Mouse (Mus musculus): ENCODE measurements around the gene Trim69. TPM values are rescaled to one million over a fixed set of nuclear protein-coding genes. Genes with fewer than 3 reads are reported as not detected.

Trim69 gene
- polyA plus RNA-seq, 1 experiment from 2014 or later = not detected

DNA sequence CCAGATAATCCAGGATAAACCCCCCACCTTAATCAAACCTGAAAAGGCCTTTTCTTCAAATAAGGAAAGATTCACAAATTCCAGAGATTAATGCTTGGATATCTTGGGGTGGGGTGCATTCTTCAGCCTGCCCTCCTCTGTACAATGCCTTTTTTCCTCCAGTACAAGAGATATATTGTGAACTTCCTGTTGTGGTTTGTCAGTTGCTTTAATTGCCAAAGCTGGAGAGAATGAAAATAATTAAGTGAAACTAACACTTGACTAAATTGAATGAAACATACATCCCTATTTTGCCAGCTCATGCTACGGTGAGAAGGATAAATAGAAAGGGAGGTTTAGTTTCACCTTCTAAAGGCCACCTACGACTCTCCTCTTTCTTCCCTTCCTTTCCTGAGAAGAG is 57.7 kb downstream of the Trim69 start:
- no peak overlapping the region for H3K4me2 ChIP-seq (replicated peaks; ENCODE audit: low read depth, low read length)
- no peaks in the 10 kb centered on the region for H3K9me3 ChIP-seq (ENCODE audit: control insufficient read depth, low read length)
- ATAC-seq (ENCODE audit: low FRiP score) (no peak), DNase-seq (ENCODE audit: low spot score) (no peak)
- H3K4me1 ChIP-seq (replicated peaks; ENCODE audit: control insufficient read depth, insufficient read depth, low read length) = no peaks in the 10 kb centered on the region
- WGBS = 89% methylated on average over 2 of the region's 2 CpGs
- H3K9ac ChIP-seq (ENCODE audit: low read depth, low read length) = no peak overlapping the region
- H3K27me3 ChIP-seq (ENCODE audit: control insufficient read depth, insufficient read depth, low read length) = no peaks in the 10 kb centered on the region
- no peak overlapping the region for H3K4me3 ChIP-seq (ENCODE audit: low read depth, low read length)
- H3K27ac ChIP-seq (ENCODE audit: low read depth, low read length) = no peak overlapping the region
- no peaks in the 10 kb centered on the region for H3K36me3 ChIP-seq (ENCODE audit: control insufficient read depth, insufficient read depth, low read length)

DNA sequence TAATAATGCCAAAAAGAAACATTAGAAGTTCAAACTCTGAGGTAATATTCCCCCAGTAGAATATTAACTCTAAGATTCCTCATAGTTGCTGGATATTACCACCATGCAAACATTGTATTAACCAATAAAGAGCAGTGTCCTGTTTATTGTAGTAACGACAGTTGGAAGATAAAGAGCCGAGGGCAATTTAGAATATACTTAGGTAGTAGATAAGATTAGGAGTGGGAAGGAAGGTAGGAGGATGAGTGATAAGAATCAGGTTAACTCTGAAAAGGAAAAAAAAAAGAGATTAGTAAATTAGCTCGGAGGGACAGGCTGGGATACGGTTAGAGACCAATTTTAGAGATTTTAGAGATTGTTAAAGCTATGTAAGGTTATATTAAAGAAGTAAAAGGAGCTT is 60.9 kb downstream of the Trim69 start:
- ATAC-seq (ENCODE audit: low FRiP score) (no peak), DNase-seq (ENCODE audit: low spot score) (no peak)
- Histone ChIP-seq H3K36me3 (ENCODE audit: control insufficient read depth, insufficient read depth, low read length) (no peaks in the 10 kb centered on the region), H3K9me3 (ENCODE audit: control insufficient read depth, low read length) (no peaks in the 10 kb centered on the region), H3K9ac (ENCODE audit: low read depth, low read length) (no peak overlapping the region), H3K27me3 (ENCODE audit: control insufficient read depth, insufficient read depth, low read length) (no peaks in the 10 kb centered on the region), H3K4me1 (replicated peaks; ENCODE audit: control insufficient read depth, insufficient read depth, low read length) (no peaks in the 10 kb centered on the region), H3K4me3 (ENCODE audit: low read depth, low read length) (no peak overlapping the region), H3K27ac (ENCODE audit: low read depth, low read length) (no peak overlapping the region), H3K4me2 (replicated peaks; ENCODE audit: low read depth, low read length) (no peak overlapping the region)
- 84% methylated on average over 4 of the region's 4 CpGs for WGBS

DNA sequence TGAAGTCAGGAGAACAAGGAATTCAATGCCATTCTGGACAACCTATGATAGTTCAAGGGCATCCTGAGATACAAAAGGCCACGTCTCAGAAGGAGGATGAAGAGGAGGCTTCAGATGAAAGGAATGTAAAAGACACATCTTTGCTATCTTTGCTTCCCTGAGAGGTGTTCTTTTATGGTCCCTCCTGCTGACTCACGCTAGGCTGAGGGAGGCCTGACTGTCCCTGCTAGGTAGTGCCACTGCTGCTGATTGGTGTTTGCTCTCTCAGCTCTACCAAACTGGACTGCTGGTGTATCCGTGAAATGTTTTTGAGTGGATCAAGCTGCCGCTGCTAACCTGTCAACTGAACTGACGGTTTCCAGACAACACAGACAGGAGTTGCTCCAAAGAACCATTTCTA is 61.3 kb downstream of the Trim69 start:
- H3K27me3 ChIP-seq (ENCODE audit: control insufficient read depth, insufficient read depth, low read length) = no peaks in the 10 kb centered on the region
- H3K4me3 ChIP-seq (ENCODE audit: low read depth, low read length) = no peak overlapping the region
- no peaks in the 10 kb centered on the region for H3K4me1 ChIP-seq (replicated peaks; ENCODE audit: control insufficient read depth, insufficient read depth, low read length)
- WGBS = 66% methylated on average over 5 of the region's 5 CpGs
- H3K9me3 ChIP-seq (ENCODE audit: control insufficient read depth, low read length) = no peaks in the 10 kb centered on the region
- no peaks in the 10 kb centered on the region for H3K36me3 ChIP-seq (ENCODE audit: control insufficient read depth, insufficient read depth, low read length)
- no peak overlapping the region for H3K27ac ChIP-seq (ENCODE audit: low read depth, low read length)
- no peak overlapping the region for H3K4me2 ChIP-seq (replicated peaks; ENCODE audit: low read depth, low read length)
- H3K9ac ChIP-seq (ENCODE audit: low read depth, low read length) = no peak overlapping the region
- ATAC-seq (ENCODE audit: low FRiP score) (no peak), DNase-seq (ENCODE audit: low spot score) (no peak)

DNA sequence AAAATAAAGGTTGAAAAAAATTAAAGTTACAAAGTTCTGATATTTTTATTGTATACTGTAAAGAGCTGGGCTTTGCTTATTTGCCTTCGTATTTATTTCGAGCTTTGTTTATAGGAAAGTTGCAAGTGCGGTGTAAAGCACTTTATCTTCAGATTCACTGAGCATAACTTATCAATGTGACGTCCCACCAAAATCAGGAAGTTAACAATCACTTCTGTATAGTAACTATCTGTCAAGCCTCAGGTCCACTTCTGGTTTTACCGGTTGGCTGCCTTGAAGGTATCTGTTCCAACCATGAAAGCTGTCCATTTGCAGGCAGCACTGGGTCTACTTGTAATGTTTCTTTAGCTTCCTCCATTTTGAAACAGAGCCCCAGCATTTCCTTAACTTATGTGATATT is 61.8 kb downstream of the Trim69 start:
- 94% methylated on average over 5 of the region's 5 CpGs for WGBS
- no peaks in the 10 kb centered on the region for H3K36me3 ChIP-seq (ENCODE audit: control insufficient read depth, insufficient read depth, low read length)
- H3K4me2 ChIP-seq (replicated peaks; ENCODE audit: low read depth, low read length) = no peak overlapping the region
- DNase-seq (ENCODE audit: low spot score) = no peak
- no peaks in the 10 kb centered on the region for H3K9me3 ChIP-seq (ENCODE audit: control insufficient read depth, low read length)
- H3K27ac ChIP-seq (ENCODE audit: low read depth, low read length) = no peak overlapping the region
- no peaks in the 10 kb centered on the region for H3K27me3 ChIP-seq (ENCODE audit: control insufficient read depth, insufficient read depth, low read length)
- no peaks in the 10 kb centered on the region for H3K4me1 ChIP-seq (replicated peaks; ENCODE audit: control insufficient read depth, insufficient read depth, low read length)
- H3K9ac ChIP-seq (ENCODE audit: low read depth, low read length) = no peak overlapping the region
- ATAC-seq (ENCODE audit: low FRiP score) = no peak
- H3K4me3 ChIP-seq (ENCODE audit: low read depth, low read length) = no peak overlapping the region

DNA sequence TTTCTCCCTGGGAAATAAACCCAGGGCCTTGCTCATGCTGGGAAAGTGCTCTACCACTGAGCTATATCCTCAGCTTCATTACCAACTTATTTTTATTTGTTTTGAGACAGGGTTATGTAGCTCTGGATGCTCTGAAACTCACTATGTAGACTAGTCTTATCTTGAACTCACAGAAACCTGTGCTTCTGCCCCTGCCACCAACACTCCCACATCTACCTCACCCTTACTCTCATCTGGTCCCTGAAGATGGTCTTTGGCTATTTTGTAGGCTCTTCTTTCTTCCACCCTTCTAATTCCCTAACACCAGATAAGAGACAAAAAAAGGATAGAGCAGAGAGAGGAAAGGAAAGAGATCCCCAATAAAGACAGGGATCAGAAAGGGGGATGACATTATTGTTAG is 63.2 kb downstream of the Trim69 start:
- Histone ChIP-seq H3K4me1 (replicated peaks; ENCODE audit: control insufficient read depth, insufficient read depth, low read length) (no peaks in the 10 kb centered on the region), H3K4me2 (replicated peaks; ENCODE audit: low read depth, low read length) (no peak overlapping the region), H3K36me3 (ENCODE audit: control insufficient read depth, insufficient read depth, low read length) (no peaks in the 10 kb centered on the region), H3K4me3 (ENCODE audit: low read depth, low read length) (no peak overlapping the region), H3K27ac (ENCODE audit: low read depth, low read length) (no peak overlapping the region), H3K9ac (ENCODE audit: low read depth, low read length) (no peak overlapping the region), H3K9me3 (ENCODE audit: control insufficient read depth, low read length) (no peaks in the 10 kb centered on the region), H3K27me3 (ENCODE audit: control insufficient read depth, insufficient read depth, low read length) (no peaks in the 10 kb centered on the region)
- no peak for DNase-seq (ENCODE audit: low spot score)
- no peak for ATAC-seq (ENCODE audit: low FRiP score)

Other genes with a start within 250 kb of the Trim69 start
- 50.1 and 55.1 TPM in 2 replicates for gene Ctdspl2, start 204.7 kb upstream of the Trim69 start, polyA plus RNA-seq (2014; fragmentation: Nextera tagmentation; extraction: Ambion mirVana)
- 0.48 and 0.53 TPM in 2 replicates for gene Mageb3, start 204.6 kb upstream of the Trim69 start, polyA plus RNA-seq (2014; fragmentation: Nextera tagmentation; extraction: Ambion mirVana)
- 12.8 and 13.7 TPM in 2 replicates for gene Eif3j1, start 132.2 kb upstream of the Trim69 start, polyA plus RNA-seq (2014; fragmentation: Nextera tagmentation; extraction: Ambion mirVana)
- gene Spg11, start 42.3 kb upstream of the Trim69 start, polyA plus RNA-seq (2014; fragmentation: Nextera tagmentation; extraction: Ambion mirVana) = 11.4 and 11.8 TPM in 2 replicates
- gene B2m, start 13.0 kb upstream of the Trim69 start, polyA plus RNA-seq (2014; fragmentation: Nextera tagmentation; extraction: Ambion mirVana) = 134 and 151 TPM in 2 replicates
- 0.09 TPM in 1 of 2 replicates, not detected in the other for gene Patl2, start 25.5 kb downstream of the Trim69 start, polyA plus RNA-seq (2014; fragmentation: Nextera tagmentation; extraction: Ambion mirVana)
- not detected in 2 replicates for gene Terb2, start 25.6 kb downstream of the Trim69 start, polyA plus RNA-seq (2014; fragmentation: Nextera tagmentation; extraction: Ambion mirVana)
- 27.1 and 30.2 TPM in 2 replicates for gene Sord, start 74.0 kb downstream of the Trim69 start, polyA plus RNA-seq (2014; fragmentation: Nextera tagmentation; extraction: Ambion mirVana)
- gene Duox2, start 137.7 kb downstream of the Trim69 start, polyA plus RNA-seq (2014; fragmentation: Nextera tagmentation; extraction: Ambion mirVana) = not detected in 2 replicates
- gene Duoxa2, start 138.2 kb downstream of the Trim69 start, polyA plus RNA-seq (2014; fragmentation: Nextera tagmentation; extraction: Ambion mirVana) = not detected in 2 replicates
- gene Duoxa1, start 153.0 kb downstream of the Trim69 start, polyA plus RNA-seq (2014; fragmentation: Nextera tagmentation; extraction: Ambion mirVana) = 0.07 TPM in 1 of 2 replicates, not detected in the other
- 0.12 TPM in 1 of 2 replicates, not detected in the other for gene Duox1, start 155.0 kb downstream of the Trim69 start, polyA plus RNA-seq (2014; fragmentation: Nextera tagmentation; extraction: Ambion mirVana)
- 10.3 and 11.7 TPM in 2 replicates for gene Shf, start 208.5 kb downstream of the Trim69 start, polyA plus RNA-seq (2014; fragmentation: Nextera tagmentation; extraction: Ambion mirVana)